Mouse (Mus musculus): ENCODE results near the gene Zfp746.

DNA sequence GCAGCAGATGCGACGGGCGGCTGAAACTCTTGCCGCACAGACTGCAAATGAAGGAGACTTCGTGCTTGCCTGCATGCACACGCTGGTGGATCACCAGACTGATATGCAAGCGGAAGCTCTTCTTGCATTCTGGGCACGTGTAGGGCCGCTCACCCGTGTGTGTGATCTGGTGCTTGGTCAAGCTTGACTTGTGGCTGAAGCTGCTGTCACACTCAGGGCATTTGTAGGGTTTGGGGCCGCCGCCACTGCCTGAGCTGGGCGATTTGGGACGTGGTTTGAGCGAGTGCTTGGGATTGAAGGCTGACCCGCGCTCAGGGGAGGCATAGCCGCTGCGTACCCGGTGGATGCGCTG lies 61.4 kb downstream of the Zfp746 start:
- TF ChIP-seq CTCF (IDR thresholded peaks at IDR 0.05; ENCODE audit: low read depth, low read length) (no peak), TAL1 (conservative IDR thresholded peaks at IDR 0.05; ENCODE audit: low read depth, low read length) (no peak)
